Mouse (Mus musculus) ovary, postnatal 36 days (tissue): ENCODE measurements around the gene Aadacl3.

Experiments
- DNase-seq: peaks from one replicate; pipeline ENCODE4 v3.0.0; 2022; ENCODE audit warnings: low spot score, mixed read lengths

The Aadacl3 gene

DNA sequence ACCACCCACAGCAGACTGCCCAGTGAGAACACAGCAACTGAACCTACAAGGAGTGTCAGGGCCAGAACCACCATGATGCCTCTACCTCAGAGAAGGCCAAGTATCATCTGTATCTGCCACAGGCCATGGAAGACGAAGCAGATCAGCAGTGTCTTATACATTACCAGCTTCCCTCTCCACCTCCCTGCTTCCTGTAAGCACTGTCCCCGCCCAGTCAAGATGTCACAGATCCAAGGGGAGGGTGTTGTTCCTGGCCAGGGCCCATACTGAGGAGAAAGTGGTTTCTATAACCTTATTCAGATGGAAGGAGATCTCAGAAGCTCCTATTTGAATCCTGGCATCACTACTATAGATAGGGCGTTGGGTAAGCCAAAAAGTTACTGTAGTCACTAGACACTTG lies at the start of gene Aadacl3:
Gene Aadacl3 (minus strand): TSS at position 101 of the 400 bp plus-strand sequence.
- no peak for DNase-seq

DNA sequence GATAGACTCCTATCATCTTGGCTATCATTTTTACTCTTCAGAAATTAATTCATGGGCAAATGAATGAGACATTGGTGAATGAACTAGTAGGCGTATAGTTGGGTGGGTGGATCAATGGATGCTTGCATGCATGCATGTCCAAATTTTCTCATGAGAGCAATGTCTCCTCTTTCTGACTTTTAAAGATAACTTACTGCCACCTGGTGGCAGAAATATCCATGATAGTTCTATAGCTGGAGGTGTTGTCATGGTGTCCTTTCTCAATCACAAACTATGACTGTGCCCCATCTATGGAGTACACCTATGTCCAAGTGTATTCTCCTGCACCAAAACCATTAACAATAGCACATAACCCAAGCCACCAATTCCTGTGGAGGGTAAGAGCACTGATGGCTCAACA lies 43.0 kb upstream of the Aadacl3 start:
- no peak for DNase-seq

GRCm38 (mm10) chr4:144493331-144493730 lies 29.8 kb upstream of the Aadacl3 start:
- no peak for DNase-seq

DNA sequence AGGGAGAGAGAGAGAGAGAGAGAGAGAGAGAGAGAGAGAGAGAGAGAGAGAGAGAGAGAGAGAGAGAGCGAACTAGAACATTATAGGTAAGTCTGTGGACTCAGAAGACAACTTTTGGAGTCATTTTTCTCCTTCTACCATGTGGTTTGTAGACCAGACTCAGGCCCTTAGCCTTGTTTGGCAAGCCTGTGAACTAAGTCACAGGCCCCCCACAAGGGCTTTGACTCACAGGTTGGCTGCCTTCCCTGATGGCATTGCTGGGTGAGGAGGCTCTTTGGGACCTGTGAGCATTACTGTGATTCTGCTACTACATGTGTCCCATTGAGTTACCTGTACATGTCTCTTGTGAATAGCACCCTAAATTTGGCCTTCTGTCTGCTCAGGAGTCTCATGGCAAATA lies 4.5 kb upstream of the Aadacl3 start:
- no peak for DNase-seq

GRCm38 (mm10) chr4:144465206-144465605 lies 1.6 kb upstream of the Aadacl3 start:
- DNase-seq: no peak

GRCm38 (mm10) chr4:144453217-144453616 lies 10.3 kb downstream of the Aadacl3 start, which contains the start of gene Gm9944:
TSS of gene Gm9944 (minus strand) at chr4:144453317.
- DNase-seq: no peak

DNA sequence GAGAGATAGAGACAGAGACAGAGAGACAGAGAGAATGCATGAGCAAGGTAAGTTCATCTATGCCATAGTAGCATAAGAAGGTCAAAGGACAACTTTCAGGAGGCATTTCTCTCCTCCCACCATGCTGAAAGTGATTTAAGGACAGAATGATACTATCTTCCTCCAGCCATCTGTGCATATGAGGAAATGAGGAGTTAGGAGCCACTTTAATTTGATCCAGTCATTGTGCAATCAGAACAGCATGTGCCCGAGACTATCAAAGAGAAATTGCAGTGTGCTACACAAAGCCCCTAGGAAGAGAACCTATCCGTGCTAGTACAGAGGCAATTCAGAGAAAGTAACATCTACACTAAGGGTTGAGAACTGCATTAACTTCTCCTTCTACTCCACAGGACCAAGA lies 15.0 kb downstream of the Aadacl3 start:
- no peak for DNase-seq

- DNase-seq: no peak
Measured at GRCm38 (mm10) chr4:144441582-144441981, 22.0 kb downstream of the Aadacl3 start.

GRCm38 (mm10) chr4:144441095-144441494 lies 22.5 kb downstream of the Aadacl3 start:
- DNase-seq: no peak

- no peak for DNase-seq
Measured at GRCm38 (mm10) chr4:144438672-144439071, 24.9 kb downstream of the Aadacl3 start, which contains the start of gene 1700012P22Rik. TSS of gene 1700012P22Rik (minus strand) at chr4:144438772.

GRCm38 (mm10) chr4:144433216-144433615 lies 30.3 kb downstream of the Aadacl3 start:
- DNase-seq: no peak

- no peak for DNase-seq
Measured at GRCm38 (mm10) chr4:144430723-144431122, 32.8 kb downstream of the Aadacl3 start.

DNA sequence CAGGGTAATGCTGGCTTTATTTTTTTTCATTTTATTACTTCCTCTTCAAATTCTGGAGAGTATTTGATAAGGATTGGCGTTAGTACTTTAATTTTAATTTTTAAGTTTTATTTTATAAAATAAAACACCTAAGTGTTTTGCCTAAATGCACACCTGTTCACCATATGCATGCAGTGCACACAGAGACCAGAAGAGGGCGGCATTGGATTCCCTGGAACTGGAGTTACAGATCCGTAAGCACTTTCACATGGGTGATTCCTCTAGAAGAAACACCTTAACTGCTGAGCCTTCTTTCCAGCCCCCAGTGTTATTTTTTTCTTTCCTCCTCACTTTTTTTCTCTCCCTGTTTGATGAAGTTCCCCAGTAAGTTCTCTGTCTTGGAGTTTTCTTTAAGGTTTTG lies 34.7 kb downstream of the Aadacl3 start:
- DNase-seq: peak; percentile 14

DNA sequence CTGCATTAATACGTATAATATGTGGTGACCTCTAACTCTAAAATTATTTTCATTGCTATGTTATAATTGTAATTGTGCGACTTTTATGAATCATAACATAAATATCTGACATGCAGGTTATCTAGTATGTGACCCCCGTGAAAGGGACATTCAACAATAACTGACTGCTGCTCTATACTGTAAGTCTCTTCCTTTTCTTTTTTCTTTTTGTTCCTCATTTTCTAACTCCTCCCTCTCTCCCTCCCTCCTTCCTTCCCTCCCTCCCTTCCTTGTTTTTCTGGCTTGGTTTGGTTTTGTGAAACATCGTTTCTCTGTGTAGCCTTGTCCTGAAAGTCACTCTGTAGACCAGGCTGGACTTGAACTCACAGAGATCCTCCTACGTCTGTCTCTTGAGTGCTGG lies 39.0 kb downstream of the Aadacl3 start:
- DNase-seq: no peak

DNA sequence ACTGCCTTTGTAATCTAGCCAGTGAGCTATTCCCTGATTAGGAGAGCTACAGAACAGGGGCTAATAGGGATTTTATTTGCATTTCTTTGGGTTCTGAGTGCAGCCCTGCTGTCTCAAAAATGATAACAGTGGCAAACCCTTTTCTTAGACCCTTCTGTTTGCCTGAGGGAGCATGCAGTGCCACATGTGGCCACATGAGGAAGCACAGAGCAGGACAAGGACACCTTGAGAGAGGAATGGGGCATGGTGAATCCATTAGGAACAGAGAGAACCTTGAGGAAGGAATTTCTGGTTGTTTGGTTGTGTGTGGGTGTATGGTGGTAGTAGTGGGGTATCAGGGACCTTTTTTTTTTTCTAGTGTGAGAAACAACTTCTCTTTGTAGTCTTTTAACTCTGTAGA lies 42.9 kb downstream of the Aadacl3 start:
- DNase-seq: no peak

- no peak for DNase-seq
Measured at GRCm38 (mm10) chr4:144408290-144408689, 55.3 kb downstream of the Aadacl3 start, which contains the start of gene Pramef12. TSS of gene Pramef12 (minus strand) at chr4:144408464.

GRCm38 (mm10) chr4:144406261-144406660 lies 57.3 kb downstream of the Aadacl3 start:
- DNase-seq: no peak

GRCm38 (mm10) chr4:144404456-144405086 lies 59.0 kb downstream of the Aadacl3 start:
- DNase-seq: peak; percentile 48
